Mouse (Mus musculus): ENCODE measurements at regions not wholly inside any gene's neighbourhood (a gene's known extent, or its start where the extent isn't known, plus 50 kb on each side); places are given as distances from the start of the nearest gene placed in this dataset.

DNA sequence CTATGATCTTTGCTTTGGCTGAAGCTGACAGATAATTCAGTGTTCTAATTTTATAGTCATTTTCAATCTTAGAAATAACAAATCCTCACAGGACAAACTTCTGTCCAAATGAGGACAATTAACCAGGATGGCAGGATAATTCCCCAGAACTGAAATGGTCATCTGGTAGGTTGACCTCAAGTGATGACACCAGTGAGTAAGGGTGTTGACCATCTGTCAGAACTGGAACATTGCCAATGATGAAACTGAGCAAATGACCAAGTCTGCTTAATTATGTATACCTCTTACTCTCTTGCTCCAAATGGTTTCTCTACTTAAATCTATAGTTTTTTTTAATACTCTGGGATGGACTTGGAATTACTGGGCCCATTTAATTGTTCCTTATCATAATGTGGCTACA is 1336.9 kb upstream of the Tenm3 start:
- no peak for DNase-seq (ENCODE audit: low spot score)

DNA sequence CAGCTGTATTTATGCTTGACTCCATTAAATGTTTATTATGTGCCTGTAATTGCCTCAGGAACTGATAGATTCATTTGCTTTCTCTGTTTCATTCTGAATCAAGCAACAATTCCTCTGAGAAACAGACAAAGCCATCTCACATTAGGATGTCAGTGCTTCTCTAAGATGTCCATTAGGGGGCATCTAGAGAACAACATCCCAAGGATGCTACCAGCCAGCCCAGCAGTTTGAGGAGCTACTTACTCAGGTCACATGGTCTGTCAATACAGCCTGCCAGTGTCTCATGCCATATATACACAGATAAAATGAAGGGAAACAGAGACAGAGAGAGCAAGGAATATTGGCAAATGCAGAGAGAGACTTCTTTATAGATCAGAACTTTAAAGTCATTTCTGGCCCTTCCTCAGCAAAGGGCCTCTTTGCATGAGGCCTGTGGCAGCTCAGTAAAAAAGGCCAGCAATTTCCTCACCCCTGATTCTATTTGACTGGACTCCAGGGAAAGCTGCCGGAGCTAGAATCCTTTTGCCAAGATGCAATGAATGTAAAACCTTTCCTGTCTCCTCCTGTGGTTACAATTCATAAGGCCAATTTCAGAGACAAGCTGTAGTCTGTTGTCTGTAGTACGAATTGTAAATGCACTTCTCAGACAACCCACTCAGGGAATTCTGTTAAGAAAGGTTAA is 1321.2 kb upstream of the Tenm3 start:
- DNase-seq (ENCODE audit: low spot score), result no peak

DNA sequence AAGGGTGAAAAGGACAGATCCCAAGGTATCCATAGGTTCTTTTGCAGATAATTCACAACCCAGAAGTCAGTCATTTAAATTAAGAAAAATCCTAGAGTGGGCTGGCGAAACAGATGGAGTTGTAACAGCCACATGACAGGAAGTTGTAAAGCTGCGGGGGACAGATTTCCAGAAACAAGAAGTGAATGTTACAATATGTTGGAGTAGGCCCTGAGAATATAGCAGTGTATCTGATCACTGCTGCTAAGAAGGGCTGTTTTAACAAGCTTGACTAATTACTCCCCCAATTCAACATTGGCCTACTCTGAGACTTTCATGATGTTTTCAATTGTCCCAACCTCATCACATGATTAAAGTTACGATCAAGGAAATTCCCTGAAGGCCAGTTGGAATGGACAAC is 1317.3 kb upstream of the Tenm3 start:
- peak; percentile 7 for DNase-seq (ENCODE audit: low spot score)

DNA sequence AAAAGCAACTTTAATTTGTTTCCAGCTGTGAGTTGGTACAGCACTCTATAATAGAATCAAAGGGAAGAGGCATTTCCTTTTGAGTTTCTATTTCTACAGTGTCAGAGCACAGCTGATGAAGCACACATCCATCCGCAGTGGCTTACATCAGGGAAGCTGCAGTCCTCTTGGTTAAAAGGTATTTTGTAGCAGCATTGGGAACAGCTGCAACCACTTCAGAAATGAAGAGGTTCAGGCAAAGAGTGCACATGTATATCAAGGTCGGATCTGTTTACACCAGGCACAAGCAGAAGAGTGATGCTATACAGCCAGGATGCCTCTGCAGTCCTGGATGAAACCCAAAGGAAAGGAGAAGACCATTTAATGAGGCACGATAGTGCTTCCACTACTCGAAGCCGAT is 1316.6 kb upstream of the Tenm3 start:
- no peak for DNase-seq (ENCODE audit: low spot score)

- no peak for DNase-seq (ENCODE audit: low spot score)
Observed at GRCm38 (mm10) chr8:50139876-50140275, 1296.1 kb upstream of the Tenm3 start.

DNA sequence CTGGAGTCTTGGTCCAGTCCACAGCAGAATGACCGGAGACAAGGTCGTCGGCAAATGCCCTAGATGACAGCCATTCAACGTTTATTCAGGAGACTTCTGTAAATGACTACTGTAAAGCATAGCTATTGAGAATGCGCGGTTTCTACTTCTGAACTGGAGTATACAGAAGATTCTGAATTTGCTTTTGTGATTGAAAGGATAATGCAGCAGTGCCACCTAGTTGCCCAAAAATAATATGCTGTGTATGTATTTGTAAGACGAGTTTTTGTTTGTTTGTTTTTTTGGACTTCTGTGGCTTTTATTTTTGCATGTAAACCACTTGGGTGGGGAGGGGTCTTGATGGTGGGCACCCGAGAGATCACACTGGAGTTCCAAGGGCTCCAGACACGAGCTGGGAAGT is 1276.3 kb upstream of the Tenm3 start:
- peak; percentile 10 for DNase-seq (ENCODE audit: low spot score)

DNA sequence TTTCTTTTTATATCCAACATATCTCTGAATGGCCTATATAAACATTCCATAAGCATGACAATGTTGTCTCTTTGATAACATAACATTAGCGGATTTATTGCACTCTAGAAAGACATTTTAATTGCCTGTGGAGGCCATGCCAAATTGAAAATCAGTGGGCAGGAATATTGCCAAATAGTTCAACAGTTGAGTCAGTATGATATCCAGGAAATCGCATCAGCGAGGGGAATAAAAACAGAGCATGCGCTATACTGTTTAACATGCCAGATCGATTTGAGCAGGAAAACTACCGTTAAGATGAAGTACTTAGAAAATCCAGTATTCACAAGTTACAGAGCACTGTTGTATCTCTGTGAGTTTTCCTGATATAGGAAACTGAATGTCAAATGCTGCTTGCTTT is 1238.6 kb upstream of the Tenm3 start:
- no peak for DNase-seq (ENCODE audit: low spot score)

- DNase-seq (ENCODE audit: low spot score), result peak; percentile 6
Observed at GRCm38 (mm10) chr8:50037096-50037495, 1193.3 kb upstream of the Tenm3 start.

DNA sequence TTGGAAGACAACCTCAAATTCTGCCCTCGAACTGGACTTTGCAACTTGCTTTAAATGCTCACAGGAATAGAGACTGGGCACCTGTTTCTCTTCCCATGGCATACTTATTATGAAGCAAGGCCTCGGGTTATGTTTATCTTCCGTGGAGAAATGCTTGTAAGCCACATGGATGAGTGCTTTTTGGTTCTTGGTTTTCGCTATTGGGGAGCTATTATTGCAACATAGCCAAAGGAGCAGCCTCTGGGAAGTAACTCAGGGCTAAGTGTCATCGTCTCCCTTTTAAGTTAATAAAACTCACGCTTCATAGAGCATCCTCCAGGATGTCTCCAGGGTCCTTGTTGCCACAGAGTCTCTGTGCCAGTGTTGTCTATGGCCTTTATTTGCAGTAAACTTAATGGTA is 1183.8 kb upstream of the Tenm3 start:
- no peak for DNase-seq (ENCODE audit: low spot score)

- DNase-seq (ENCODE audit: low spot score), result no peak
Observed at GRCm38 (mm10) chr8:50007546-50007945, 1163.8 kb upstream of the Tenm3 start.

- DNase-seq (ENCODE audit: low spot score), result no peak
Observed at GRCm38 (mm10) chr8:50004254-50004653, 1160.5 kb upstream of the Tenm3 start.

DNA sequence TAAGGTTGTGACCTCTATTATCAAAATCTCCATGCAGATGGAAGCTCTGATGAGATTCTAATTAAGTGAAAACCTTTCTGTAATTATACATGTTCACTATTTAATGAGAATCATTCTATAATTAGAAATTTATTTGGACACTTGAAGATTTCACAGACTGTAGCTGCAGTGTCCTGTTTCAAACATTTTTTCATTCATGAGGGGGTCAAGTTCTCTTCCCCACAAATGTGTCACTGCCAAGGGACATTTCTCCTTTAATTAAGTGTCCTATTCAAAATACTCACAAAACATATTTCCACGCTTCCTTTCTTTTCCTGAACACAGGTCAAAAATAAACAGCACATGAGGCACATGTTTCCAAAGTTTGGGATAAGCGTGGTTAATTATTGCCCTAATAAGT is 1159.9 kb upstream of the Tenm3 start:
- no peak for DNase-seq (ENCODE audit: low spot score)

- no peak for DNase-seq (ENCODE audit: low spot score)
Observed at GRCm38 (mm10) chr8:49998281-49999037, 1154.7 kb upstream of the Tenm3 start.
